Mouse (Mus musculus): ENCODE results near the gene Sf3a3. TPM values are rescaled to one million over a fixed set of nuclear protein-coding genes. Genes with fewer than 3 reads are reported as not detected.
A peak's percentile ranks its signal among the peaks of the same experiment; 100 is the strongest.

Sf3a3 gene
- polyA plus RNA-seq, 1 experiment = 14.5 TPM

GRCm38 (mm10) chr4:124751300-124752250 lies 37.0 kb downstream of the Sf3a3 start:
- Histone ChIP-seq H3K27me3 (replicated peaks; ENCODE audit: control insufficient read depth, insufficient read depth, low read length) (no peaks in the 10 kb centered on the region), H3K36me3 (ENCODE audit: control insufficient read depth, insufficient read depth, low read length) (no peaks in the 10 kb centered on the region), H3K27ac (ENCODE audit: insufficient read depth, low read depth, low read length) (peak overlapping the region; percentile 59), H3K4me3 (ENCODE audit: insufficient read depth, low read depth, low read length) (peak overlapping the region; percentile 77), H3K4me1 (ENCODE audit: control insufficient read depth, insufficient read depth, low read length) (peaks cover 15% of the 10 kb centered on the region)
- under 1% methylated on average over 75 of the region's 75 CpGs for WGBS
- no peak for TF ChIP-seq CTCF (conservative IDR thresholded peaks at IDR 0.05; ENCODE audit: insufficient read depth, insufficient read length, low read depth, low read length)
- peak; percentile 32 for TF ChIP-seq POLR2A (IDR thresholded peaks at IDR 0.05; ENCODE audit: low read depth, low read length)
- DNase-seq = peak; percentile 99

DNA sequence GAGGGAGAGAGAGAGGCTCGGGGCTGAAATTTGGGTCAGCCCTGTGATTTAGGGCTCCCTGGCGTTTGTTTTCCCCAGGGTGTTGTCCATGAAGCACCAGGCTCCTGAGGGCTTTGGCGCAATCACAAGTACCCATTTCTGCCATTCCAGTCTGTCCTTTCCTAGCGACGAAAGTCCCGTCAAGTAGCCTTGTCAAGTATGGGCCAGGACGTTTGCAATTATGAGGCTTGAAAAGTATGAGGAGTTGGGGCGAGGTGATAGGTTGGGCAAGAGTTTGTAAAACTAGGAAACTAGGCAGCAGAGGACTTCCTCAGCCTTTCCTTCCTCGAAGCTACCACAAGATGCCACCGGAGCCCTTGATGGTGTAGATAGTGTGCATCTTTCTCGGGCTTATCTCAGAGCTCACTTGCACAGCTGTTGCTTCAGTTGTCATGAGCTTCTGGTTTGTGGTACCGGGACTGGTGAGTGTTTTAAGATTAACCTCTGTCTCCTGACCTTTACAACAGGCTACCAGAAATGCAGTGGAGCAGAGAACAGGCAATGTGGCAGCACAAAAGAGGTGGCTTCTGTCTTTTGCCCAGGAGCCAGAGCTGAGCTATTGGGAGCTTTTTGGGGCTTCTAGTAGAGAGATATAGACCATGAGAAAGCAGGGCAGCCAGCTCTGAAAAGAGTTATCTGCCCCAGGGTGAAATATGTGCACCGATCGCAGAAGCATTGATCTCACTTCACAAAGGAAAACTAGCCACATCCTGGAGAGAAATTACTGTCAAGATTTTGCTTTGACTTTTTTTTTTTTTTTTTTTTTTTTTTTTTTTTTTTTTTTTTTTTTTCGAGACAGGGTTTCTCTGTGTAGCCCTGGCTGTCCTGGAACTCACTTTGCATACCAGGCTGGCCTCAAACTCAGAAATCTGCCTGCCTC lies 38.0 kb downstream of the Sf3a3 start:
- peak overlapping the region; percentile 77 for H3K4me3 ChIP-seq (ENCODE audit: insufficient read depth, low read depth, low read length)
- H3K27me3 ChIP-seq (replicated peaks; ENCODE audit: control insufficient read depth, insufficient read depth, low read length) = no peaks in the 10 kb centered on the region
- DNase-seq = peak; percentile 79
- WGBS = 11% methylated on average over 15 of the region's 15 CpGs
- peak overlapping the region; percentile 59 for H3K27ac ChIP-seq (ENCODE audit: insufficient read depth, low read depth, low read length)
- TF ChIP-seq CTCF (conservative IDR thresholded peaks at IDR 0.05; ENCODE audit: insufficient read depth, insufficient read length, low read depth, low read length) (0 out of 2 replicates have a peak, but pooled peaks have one; percentile 12), POLR2A (IDR thresholded peaks at IDR 0.05; ENCODE audit: low read depth, low read length) (no peak)
- H3K4me1 ChIP-seq (ENCODE audit: control insufficient read depth, insufficient read depth, low read length) = peaks cover 15% of the 10 kb centered on the region
- H3K36me3 ChIP-seq (ENCODE audit: control insufficient read depth, insufficient read depth, low read length) = no peaks in the 10 kb centered on the region

DNA sequence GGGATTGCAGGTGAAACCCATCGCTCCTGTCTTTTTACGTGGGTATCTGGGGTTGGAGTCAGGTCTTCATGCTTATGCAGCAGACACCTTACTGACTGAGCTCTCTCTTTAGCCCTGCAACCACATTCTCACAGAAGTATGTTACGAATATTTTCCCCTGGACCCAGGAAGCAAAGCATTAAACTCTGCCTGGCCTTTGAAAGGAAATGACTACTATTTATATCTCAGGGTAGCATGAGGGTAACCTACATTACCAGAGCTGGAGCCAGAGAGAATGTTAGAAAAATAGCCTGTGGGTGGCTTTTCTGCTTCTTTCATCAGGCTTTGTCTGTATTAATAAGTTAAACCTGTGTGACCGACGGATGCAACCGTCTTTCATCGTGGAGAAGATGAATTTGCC lies 41.0 kb downstream of the Sf3a3 start:
- 34% methylated on average over 7 of the region's 7 CpGs for WGBS
- H3K27ac ChIP-seq (ENCODE audit: insufficient read depth, low read depth, low read length) = peak overlapping the region; percentile 37
- TF ChIP-seq CTCF (conservative IDR thresholded peaks at IDR 0.05; ENCODE audit: insufficient read depth, insufficient read length, low read depth, low read length) (no peak), POLR2A (IDR thresholded peaks at IDR 0.05; ENCODE audit: low read depth, low read length) (no peak)
- DNase-seq = peak; percentile 38
- H3K27me3 ChIP-seq (replicated peaks; ENCODE audit: control insufficient read depth, insufficient read depth, low read length) = no peaks in the 10 kb centered on the region
- no peaks in the 10 kb centered on the region; the same call in 1 of the 2 replicates for H3K36me3 ChIP-seq (ENCODE audit: control insufficient read depth, insufficient read depth, low read length)
- H3K4me3 ChIP-seq (ENCODE audit: insufficient read depth, low read depth, low read length) = no peak overlapping the region
- peaks cover 27% of the 10 kb centered on the region for H3K4me1 ChIP-seq (ENCODE audit: control insufficient read depth, insufficient read depth, low read length)

GRCm38 (mm10) chr4:124759305-124759811 lies 44.8 kb downstream of the Sf3a3 start:
- Histone ChIP-seq H3K36me3 (ENCODE audit: control insufficient read depth, insufficient read depth, low read length) (no peaks in the 10 kb centered on the region; the same call in 1 of the 2 replicates), H3K4me1 (ENCODE audit: control insufficient read depth, insufficient read depth, low read length) (peaks cover 18% of the 10 kb centered on the region), H3K27ac (ENCODE audit: insufficient read depth, low read depth, low read length) (peak overlapping the region; percentile 64), H3K4me3 (ENCODE audit: insufficient read depth, low read depth, low read length) (no peak overlapping the region), H3K27me3 (replicated peaks; ENCODE audit: control insufficient read depth, insufficient read depth, low read length) (no peaks in the 10 kb centered on the region)
- 26% methylated on average over 7 of the region's 7 CpGs for WGBS
- peak; percentile 65 for DNase-seq
- TF ChIP-seq POLR2A (IDR thresholded peaks at IDR 0.05; ENCODE audit: low read depth, low read length) = no peak
- TF ChIP-seq CTCF (conservative IDR thresholded peaks at IDR 0.05; ENCODE audit: insufficient read depth, insufficient read length, low read depth, low read length) = no peak

- WGBS = 50% methylated on average over 1 of the region's 1 CpGs
- H3K4me1 ChIP-seq (ENCODE audit: control insufficient read depth, insufficient read depth, low read length) = peaks cover 22% of the 10 kb centered on the region
- no peaks in the 10 kb centered on the region for H3K27me3 ChIP-seq (replicated peaks; ENCODE audit: control insufficient read depth, insufficient read depth, low read length)
- DNase-seq = no peak
- no peaks in the 10 kb centered on the region; the same call in 1 of the 2 replicates for H3K36me3 ChIP-seq (ENCODE audit: control insufficient read depth, insufficient read depth, low read length)
- TF ChIP-seq CTCF (conservative IDR thresholded peaks at IDR 0.05; ENCODE audit: insufficient read depth, insufficient read length, low read depth, low read length) = no peak
- 0 out of 2 replicates have a peak overlapping the region, but pooled peaks have one; percentile 24 for H3K27ac ChIP-seq (ENCODE audit: insufficient read depth, low read depth, low read length)
- no peak overlapping the region for H3K4me3 ChIP-seq (ENCODE audit: insufficient read depth, low read depth, low read length)
Observed at GRCm38 (mm10) chr4:124761201-124761600, 46.6 kb downstream of the Sf3a3 start.

GRCm38 (mm10) chr4:124762858-124763452 lies 48.4 kb downstream of the Sf3a3 start:
- WGBS = 85% methylated on average over 6 of the region's 6 CpGs
- no peak for TF ChIP-seq POLR2A (IDR thresholded peaks at IDR 0.05; ENCODE audit: low read depth, low read length)
- TF ChIP-seq CTCF (conservative IDR thresholded peaks at IDR 0.05; ENCODE audit: insufficient read depth, insufficient read length, low read depth, low read length) = no peak

More at GRCm38 (mm10) chr4:124762858-124763452, 48.4 kb downstream of the Sf3a3 start:
- peaks cover 33% of the 10 kb centered on the region for H3K4me1 ChIP-seq (ENCODE audit: control insufficient read depth, insufficient read depth, low read length)
- no peak for DNase-seq
- no peaks in the 10 kb centered on the region for H3K27me3 ChIP-seq (replicated peaks; ENCODE audit: control insufficient read depth, insufficient read depth, low read length)
- no peak overlapping the region for H3K27ac ChIP-seq (ENCODE audit: insufficient read depth, low read depth, low read length)
- no peak overlapping the region for H3K4me3 ChIP-seq (ENCODE audit: insufficient read depth, low read depth, low read length)
- no peaks in the 10 kb centered on the region; the same call in 1 of the 2 replicates for H3K36me3 ChIP-seq (ENCODE audit: control insufficient read depth, insufficient read depth, low read length)
